Mouse (Mus musculus) kidney, postnatal 14 days (tissue): ENCODE measurements around the gene Gad2.
"Not testable (repeated sequence)": the region's sequence is repeated elsewhere in the genome, so short reads cannot be mapped to it uniquely, and the experiment has no call there.

Experiments
- DNase-seq: peaks from one replicate; pipeline ENCODE4 v3.0.0; 2022; ENCODE audit warnings: mixed read lengths

Gene Gad2

GRCm38 (mm10) chr2:22621828-22622731 lies at the start of gene Gad2:
TSS of gene Gad2 (plus strand) at chr2:22622205.
- peak; percentile 28 for DNase-seq

GRCm38 (mm10) chr2:22587469-22588169 lies 34.4 kb upstream of the Gad2 start:
- not testable (repeated sequence) for DNase-seq

GRCm38 (mm10) chr2:22588170-22588541 lies 33.8 kb upstream of the Gad2 start:
- DNase-seq: peak; percentile 10

GRCm38 (mm10) chr2:22588673-22589381 lies 33.2 kb upstream of the Gad2 start:
- DNase-seq: peak; percentile 5

- DNase-seq: not testable (repeated sequence)
Measured at GRCm38 (mm10) chr2:22589382-22590205, 32.4 kb upstream of the Gad2 start.

- no peak for DNase-seq
Measured at GRCm38 (mm10) chr2:22590206-22590490, 31.9 kb upstream of the Gad2 start.

GRCm38 (mm10) chr2:22617951-22618350 lies 4.1 kb upstream of the Gad2 start:
- DNase-seq: no peak

- no peak for DNase-seq
Measured at GRCm38 (mm10) chr2:22619416-22619815, 2.6 kb upstream of the Gad2 start.

GRCm38 (mm10) chr2:22620030-22620429 lies 2.0 kb upstream of the Gad2 start:
- no peak for DNase-seq

GRCm38 (mm10) chr2:22620534-22620933 lies 1.5 kb upstream of the Gad2 start:
- DNase-seq: no peak

- no peak for DNase-seq
Measured at GRCm38 (mm10) chr2:22620978-22621827, 802 bp upstream of the Gad2 start.

GRCm38 (mm10) chr2:22623111-22624070 lies 1.4 kb downstream of the Gad2 start:
- DNase-seq: no peak

- no peak for DNase-seq
Measured at GRCm38 (mm10) chr2:22624188-22624975, 2.4 kb downstream of the Gad2 start.

- DNase-seq: no peak
Measured at GRCm38 (mm10) chr2:22625096-22625960, 3.3 kb downstream of the Gad2 start.

GRCm38 (mm10) chr2:22627147-22627666 lies 5.2 kb downstream of the Gad2 start:
- DNase-seq: no peak

- no peak for DNase-seq
Measured at GRCm38 (mm10) chr2:22627819-22628432, 5.9 kb downstream of the Gad2 start.

GRCm38 (mm10) chr2:22634766-22635165 lies 12.8 kb downstream of the Gad2 start:
- no peak for DNase-seq

- no peak for DNase-seq
Measured at GRCm38 (mm10) chr2:22646134-22646533, 24.1 kb downstream of the Gad2 start.
